Mouse (Mus musculus) ovary, postnatal 14 days (tissue): ENCODE results near the gene Rpl13a.
"Not testable (repeated sequence)": the region's sequence is repeated elsewhere in the genome, so short reads cannot be mapped to it uniquely, and the experiment has no call there.

Source experiments
- DNase-seq: peaks from one replicate; pipeline ENCODE4 v3.0.0; 2022; ENCODE audit warnings: low spot score

The Rpl13a gene

GRCm38 (mm10) chr7:45128624-45129246 lies at the start of gene Rpl13a:
Gene Rpl13a, minus strand, starts transcription at chr7:45128761.
- DNase-seq = peak; percentile 96

GRCm38 (mm10) chr7:45176356-45176755 lies 47.8 kb upstream of the Rpl13a start:
- DNase-seq = no peak

- no peak for DNase-seq
Measured at GRCm38 (mm10) chr7:45175929-45176328, 47.4 kb upstream of the Rpl13a start.

GRCm38 (mm10) chr7:45175398-45175797 lies 46.8 kb upstream of the Rpl13a start:
- no peak for DNase-seq

GRCm38 (mm10) chr7:45174567-45175280 lies 46.2 kb upstream of the Rpl13a start:
- DNase-seq = no peak

GRCm38 (mm10) chr7:45173772-45174171 lies 45.2 kb upstream of the Rpl13a start:
- DNase-seq = not testable (repeated sequence)

GRCm38 (mm10) chr7:45172974-45173373 lies 44.4 kb upstream of the Rpl13a start:
- DNase-seq = no peak

GRCm38 (mm10) chr7:45169495-45169894 lies 40.9 kb upstream of the Rpl13a start:
- DNase-seq = no peak

GRCm38 (mm10) chr7:45168656-45169055 lies 40.1 kb upstream of the Rpl13a start:
- no peak for DNase-seq

- no peak for DNase-seq
Measured at GRCm38 (mm10) chr7:45167761-45168445, 39.3 kb upstream of the Rpl13a start.

GRCm38 (mm10) chr7:45166950-45167401 lies 38.4 kb upstream of the Rpl13a start:
- no peak for DNase-seq

- DNase-seq = no peak
Measured at GRCm38 (mm10) chr7:45165701-45166100, 37.1 kb upstream of the Rpl13a start.

GRCm38 (mm10) chr7:45164833-45165232 lies 36.3 kb upstream of the Rpl13a start:
- no peak for DNase-seq

- DNase-seq = no peak
Measured at GRCm38 (mm10) chr7:45163735-45164490, 35.4 kb upstream of the Rpl13a start, which contains the start of gene Slc17a7. Gene Slc17a7, plus strand, starts transcription at chr7:45163949.

- no peak for DNase-seq
Measured at GRCm38 (mm10) chr7:45162996-45163615, 34.5 kb upstream of the Rpl13a start.

- DNase-seq = no peak
Measured at GRCm38 (mm10) chr7:45162551-45162950, 34.0 kb upstream of the Rpl13a start.

GRCm38 (mm10) chr7:45161612-45162473 lies 33.3 kb upstream of the Rpl13a start:
- DNase-seq = peak; percentile 88

GRCm38 (mm10) chr7:45160866-45161265 lies 32.3 kb upstream of the Rpl13a start:
- DNase-seq = no peak

- no peak for DNase-seq
Measured at GRCm38 (mm10) chr7:45160316-45160800, 31.8 kb upstream of the Rpl13a start.

- no peak for DNase-seq
Measured at GRCm38 (mm10) chr7:45158991-45159390, 30.4 kb upstream of the Rpl13a start.

GRCm38 (mm10) chr7:45157459-45157858 lies 28.9 kb upstream of the Rpl13a start:
- DNase-seq = no peak
